Mouse (Mus musculus) spleen, adult 2 months (tissue): Measurements from ENCODE around the gene Ssrp1. TPM values are rescaled to one million over a fixed set of nuclear protein-coding genes. Genes with fewer than 3 reads are reported as not detected.

Source experiments
- DNase-seq, 2 experiments: peaks; one replicate each; pipeline versions ENCODE4 v3.0.0 to v3.0.0-alpha.2; 2012 to 2021; ENCODE audit warnings: low spot score in 2 of 2, low read depth in 1 of 2
- H3K27ac ChIP-seq: fragments of 200-500 bp; 2 replicates; pipeline ENCODE4 v1.5.1; 2012; ENCODE audit warnings: low read length, inconsistent platforms; ENCODE audit not compliant: insufficient read depth
- H3K27me3 ChIP-seq: fragments of 200-500 bp; 2 replicates; pipeline ENCODE4 v1.6.1; 2012; ENCODE audit warnings: mild to moderate bottlenecking, moderate library complexity, low read length, inconsistent platforms; ENCODE audit not compliant: control insufficient read depth, insufficient read depth
- H3K36me3 ChIP-seq: fragments of 200-500 bp; 2 replicates; pipeline ENCODE4 v1.6.1; 2012; ENCODE audit warnings: mild to moderate bottlenecking, low read length, inconsistent platforms; ENCODE audit not compliant: control insufficient read depth, insufficient read depth
- H3K4me1 ChIP-seq: fragments of 200-500 bp; 2 replicates; pipeline ENCODE4 v1.6.1; 2011; ENCODE audit warnings: inconsistent platforms; ENCODE audit not compliant: control insufficient read depth, insufficient read depth, insufficient read length
- H3K4me3 ChIP-seq: fragments of 200-500 bp; 2 replicates; pipeline ENCODE4 v1.5.1; 2011; ENCODE audit warnings: mild to moderate bottlenecking, inconsistent platforms; ENCODE audit not compliant: insufficient read depth, insufficient read length; ENCODE audit errors: extremely low read depth
- CTCF ChIP-seq: fragments of 200-500 bp; IDR thresholded peaks from 2 replicates; pipeline ENCODE4 v1.5.1; 2011; ENCODE audit warnings: mild to moderate bottlenecking, inconsistent platforms; ENCODE audit not compliant: insufficient read depth, insufficient read length, insufficient replicate concordance; ENCODE audit errors: extremely low read depth
- POLR2A ChIP-seq: fragments of 200-500 bp; IDR thresholded peaks from 2 replicates; pipeline ENCODE4 v1.6.1; 2011; ENCODE audit warnings: low read depth, low read length, inconsistent platforms
- WGBS: fragments of 180-500 bp; shearing (Covaris S2); methylation state at CpG from one replicate; pipeline ENCODE4 v1.1.7; 2018; 5-methylcytosine and 5-hydroxymethylcytosine counted together
- polyA plus RNA-seq: library from polyadenylated mRNA; depleted of rRNA; stranded (reverse); fragments of >200 nt; gene quantifications from 2 replicates; pipeline ENCODE4 v1.2.3, GENCODE M21; 2012

The Ssrp1 gene
- polyA plus RNA-seq, 1 experiment, result 105 TPM

GRCm38 (mm10) chr2:85036507-85037046 is 457 bp upstream of the Ssrp1 start:
- WGBS, result 18% methylated on average over 11 of the region's 11 CpGs
- no peak for DNase-seq
- TF ChIP-seq POLR2A (no peak), CTCF (no peak)
- Histone ChIP-seq H3K4me1 (peaks cover 6% of the 10 kb centered on the region; the same call in 1 of the 2 replicates), H3K36me3 (peaks cover 18% of the 10 kb centered on the region), H3K27ac (no peak overlapping the region), H3K27me3 (no peaks in the 10 kb centered on the region), H3K4me3 (peak overlapping the region; percentile 92)

DNA sequence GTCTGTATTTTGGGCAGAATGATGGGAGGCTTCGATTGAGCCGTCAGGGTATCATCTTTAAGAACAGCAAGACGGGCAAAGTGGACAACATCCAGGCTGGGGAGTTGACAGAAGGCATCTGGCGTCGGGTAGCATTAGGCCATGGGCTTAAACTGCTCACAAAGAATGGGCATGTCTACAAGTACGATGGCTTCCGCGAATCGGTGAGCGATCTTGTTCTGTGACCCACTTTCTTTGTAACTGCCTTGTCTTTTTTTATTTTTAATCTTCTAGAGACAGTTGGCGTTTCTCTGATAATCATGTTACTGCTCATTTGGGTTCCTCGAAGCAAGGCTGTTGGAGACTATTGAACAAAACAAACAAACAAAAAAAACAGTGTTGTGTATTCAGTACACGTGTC is 1.3 kb downstream of the Ssrp1 start:
- 85% methylated on average over 13 of the region's 13 CpGs for WGBS
- Histone ChIP-seq H3K27me3 (no peaks in the 10 kb centered on the region), H3K4me1 (peaks cover 6% of the 10 kb centered on the region; the same call in 1 of the 2 replicates), H3K27ac (no peak overlapping the region), H3K36me3 (peaks cover 31% of the 10 kb centered on the region), H3K4me3 (peak overlapping the region; percentile 9; the same call in 1 of the 2 replicates)
- TF ChIP-seq CTCF (no peak), POLR2A (no peak)
- DNase-seq, result no peak

GRCm38 (mm10) chr2:85043623-85044022 is 6.6 kb downstream of the Ssrp1 start:
- Histone ChIP-seq H3K36me3 (peaks cover 42% of the 10 kb centered on the region), H3K27me3 (no peaks in the 10 kb centered on the region), H3K27ac (peak overlapping the region; percentile 76), H3K4me1 (peaks cover 3% of the 10 kb centered on the region; the same call in 1 of the 2 replicates), H3K4me3 (no peak overlapping the region)
- TF ChIP-seq POLR2A (no peak), CTCF (no peak)
- DNase-seq, result peak in 1 of 2 experiments; percentile 26
- WGBS, result 62% methylated on average over 7 of the region's 7 CpGs

- 92% methylated on average over 8 of the region's 8 CpGs for WGBS
- no peak for DNase-seq
- Histone ChIP-seq H3K36me3 (peaks cover 26% of the 10 kb centered on the region), H3K27ac (no peak overlapping the region), H3K27me3 (no peaks in the 10 kb centered on the region), H3K4me1 (peaks cover 3% of the 10 kb centered on the region; the same call in 1 of the 2 replicates), H3K4me3 (no peak overlapping the region)
- TF ChIP-seq CTCF (no peak), POLR2A (no peak)
These were observed 9.2 kb downstream of the Ssrp1 start for GRCm38 (mm10) chr2:85046222-85046621.

- Histone ChIP-seq H3K27ac (no peak overlapping the region), H3K27me3 (no peaks in the 10 kb centered on the region), H3K4me3 (peak overlapping the region; percentile 68; the same call in 1 of the 2 replicates), H3K4me1 (peaks cover 3% of the 10 kb centered on the region; the same call in 1 of the 2 replicates), H3K36me3 (peaks cover 21% of the 10 kb centered on the region)
- 77% methylated on average over 10 of the region's 10 CpGs for WGBS
- TF ChIP-seq POLR2A (no peak), CTCF (no peak)
- DNase-seq, result no peak
These were observed 10.0 kb downstream of the Ssrp1 start for GRCm38 (mm10) chr2:85047081-85047480.

DNA sequence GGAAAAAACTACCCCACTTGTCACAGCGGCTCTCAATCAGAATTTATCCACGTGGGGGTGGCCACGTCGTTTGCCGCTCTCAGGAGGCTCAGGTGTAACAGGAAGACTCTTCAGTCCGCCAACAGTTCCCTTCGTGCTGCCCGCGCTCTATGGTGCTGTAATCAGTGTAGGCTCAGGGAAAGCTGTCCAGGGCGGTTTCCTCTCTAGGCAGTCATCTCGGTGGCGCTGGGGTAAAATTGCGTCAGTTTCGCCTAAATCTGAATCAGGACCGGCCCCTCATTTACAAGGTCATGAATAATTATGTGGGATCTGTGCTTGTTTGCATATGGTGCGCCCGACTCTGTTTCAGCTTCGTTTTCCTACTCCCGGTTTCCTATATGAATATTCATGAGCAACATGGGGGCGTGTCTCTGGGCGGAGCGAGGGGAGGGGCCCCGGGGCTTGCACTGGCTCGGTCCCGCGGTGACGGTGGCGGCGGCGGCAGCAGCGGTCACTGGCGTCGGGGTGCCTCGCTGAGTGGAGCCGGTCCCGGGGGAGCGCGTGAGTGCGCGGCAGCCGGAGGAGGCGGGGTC is 10.6 kb downstream of the Ssrp1 start, which contains the start of gene Tnks1bp1:
Gene Tnks1bp1, plus strand, starts transcription at position 427 of the 572 bp plus-strand sequence.
- peak within 1 kb of the TSS; percentile 68 for H3K4me3 ChIP-seq
- peak; percentile 93 to 95 for DNase-seq
- TF ChIP-seq CTCF (no peak), POLR2A (no peak; the same call in 1 of the 2 replicates)
- peaks cover 17% of the 10 kb centered on the region for H3K36me3 ChIP-seq
- WGBS, result under 1% methylated on average over 42 of the region's 42 CpGs
- H3K4me1 ChIP-seq, result peaks cover 3% of the 10 kb centered on the region; the same call in 1 of the 2 replicates
- H3K27me3 ChIP-seq, result no peaks in the 10 kb centered on the region
- peak within 1 kb of the TSS; percentile 21 for H3K27ac ChIP-seq
